Mouse (Mus musculus): ENCODE measurements around the gene Exph5.

- no peak for TF ChIP-seq EP300 (IDR thresholded peaks at IDR 0.05; ENCODE audit: low read depth)
- TF ChIP-seq CTCF (IDR thresholded peaks at IDR 0.05; ENCODE audit: low read depth) = no peak
Observed at GRCm38 (mm10) chr9:53268036-53268435, 33.4 kb upstream of the Exph5 start.
